Mouse (Mus musculus): ENCODE measurements around the gene Nup107. TPM values are rescaled to one million over a fixed set of nuclear protein-coding genes. Genes with fewer than 3 reads are reported as not detected.

Nup107 gene
- total RNA-seq, 4 experiments from 2014 or later, result 13.3 to 21.0 (median 15.6) TPM

DNA sequence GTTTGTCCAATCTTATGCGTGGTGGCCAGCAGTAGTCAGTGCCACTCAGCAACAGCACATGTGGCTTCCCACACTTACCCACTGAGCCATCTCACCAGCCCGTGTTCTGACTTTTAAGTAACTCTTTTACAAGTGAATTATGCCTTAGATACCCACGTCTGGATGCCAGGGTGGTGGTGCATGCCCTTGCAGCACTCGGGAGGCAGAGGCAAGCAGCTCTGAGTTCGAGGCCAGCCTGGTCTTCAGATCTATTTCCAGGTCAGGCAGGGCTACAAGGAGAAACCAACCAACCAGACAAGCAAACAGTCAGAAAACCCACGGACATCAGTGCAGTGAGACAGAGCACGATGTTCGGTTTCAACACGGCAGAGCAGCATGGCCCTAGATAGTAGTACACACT is 9.4 kb upstream of the Nup107 start:
- no peak for DNase-seq

DNA sequence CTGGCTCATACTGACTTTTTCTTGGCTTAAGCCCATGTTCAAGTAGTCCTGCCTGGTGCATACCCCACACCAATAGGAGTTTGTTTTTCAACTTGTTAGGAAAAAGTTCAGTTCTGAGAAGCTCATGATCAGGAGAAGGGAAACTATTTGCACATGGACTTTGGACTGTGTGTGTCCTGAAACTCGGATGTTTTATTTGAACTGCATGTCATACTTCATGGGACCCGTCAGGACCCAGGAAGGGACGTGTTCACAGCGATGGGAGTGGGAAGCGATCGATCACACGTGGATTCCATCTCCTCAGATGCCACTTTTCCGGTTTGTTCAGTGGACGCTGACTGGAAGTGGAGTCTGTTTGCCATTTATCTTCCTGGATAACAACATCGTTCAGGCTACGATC is 7.3 kb upstream of the Nup107 start:
- no peak for DNase-seq

DNA sequence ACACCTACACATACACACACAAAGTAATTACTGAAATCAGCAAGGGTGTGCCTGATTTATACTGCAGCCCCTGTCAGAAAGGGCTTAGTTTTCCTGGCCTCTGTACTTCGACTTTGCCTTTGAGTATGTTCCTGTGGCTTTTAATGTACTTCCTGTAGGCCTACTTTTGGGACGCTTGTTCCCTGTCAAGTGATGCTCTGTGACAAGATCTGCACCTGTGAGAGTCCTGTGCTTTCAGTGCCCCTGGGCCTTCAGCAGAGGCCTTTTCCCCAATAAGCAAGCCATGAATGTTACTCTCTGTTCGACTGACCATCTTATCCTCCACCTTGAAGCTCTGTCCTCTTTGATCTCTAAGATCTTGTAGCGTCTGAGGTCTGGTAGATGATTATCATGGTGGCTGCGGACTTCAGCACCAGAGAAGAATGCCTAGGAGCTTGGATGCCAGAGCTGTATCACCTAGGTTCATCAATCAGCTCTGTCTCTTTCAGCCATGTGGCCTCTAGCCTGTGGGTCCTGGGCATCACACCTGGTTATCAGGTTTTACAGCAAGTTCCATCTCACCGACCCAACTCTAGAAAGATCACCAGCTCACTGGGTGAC is 6.0 kb upstream of the Nup107 start:
- DNase-seq, result no peak

DNA sequence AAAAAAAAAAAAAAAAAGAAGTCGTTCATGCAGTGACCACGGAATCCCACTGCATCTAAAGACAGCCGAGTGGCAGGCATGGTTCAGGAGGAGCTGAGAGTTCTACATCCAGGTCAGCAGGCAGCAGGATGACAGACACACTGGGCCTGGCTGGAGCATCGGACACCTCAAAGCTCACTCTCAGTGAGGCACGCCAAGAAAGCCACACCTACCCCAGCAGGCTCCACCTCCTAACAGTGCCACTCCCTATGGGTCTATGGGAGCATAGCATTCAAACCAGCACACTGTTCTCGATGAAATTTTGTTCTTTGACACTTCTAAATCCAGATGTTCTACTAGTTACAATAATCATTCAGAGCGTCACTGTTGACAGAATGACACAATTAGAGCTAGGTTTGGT is 5.2 kb upstream of the Nup107 start:
- no peak for DNase-seq

DNA sequence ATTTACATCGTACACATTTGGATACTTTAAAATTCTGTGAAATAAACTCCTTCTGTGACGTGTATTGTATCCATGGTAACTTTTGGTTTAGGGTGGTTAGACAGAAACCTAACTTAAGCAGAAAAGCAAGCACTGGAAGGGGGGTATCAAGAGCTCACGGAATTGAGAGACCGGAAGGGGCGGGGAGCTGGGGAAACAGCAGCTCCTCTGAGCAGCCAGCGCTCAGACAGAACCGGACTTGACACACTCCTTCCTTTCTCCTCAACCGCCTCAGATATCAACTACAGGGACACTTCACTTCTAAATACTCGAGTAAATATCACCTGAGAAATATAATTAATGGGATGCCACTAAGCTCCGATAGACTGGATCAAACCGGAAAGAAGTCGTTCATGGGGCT is 4.6 kb upstream of the Nup107 start:
- no peak for DNase-seq

DNA sequence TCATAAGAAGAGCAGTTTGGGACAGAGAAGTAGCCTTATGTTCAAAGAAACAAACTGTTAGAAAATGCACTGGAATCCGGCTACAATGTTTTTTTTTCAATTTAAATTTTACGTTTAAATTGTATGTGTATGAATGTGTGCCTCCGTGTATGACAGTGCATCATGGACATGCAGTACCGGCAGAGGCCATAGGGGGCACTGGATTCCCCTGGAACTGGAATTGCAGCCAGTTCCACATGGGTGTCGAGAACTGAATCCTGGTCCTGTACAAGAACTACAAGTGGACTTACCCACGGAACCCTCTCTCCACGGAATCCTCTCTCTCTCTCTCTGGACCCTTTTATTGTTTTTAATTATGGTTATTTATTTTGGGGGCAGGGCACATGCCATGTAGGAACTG is 3.7 kb upstream of the Nup107 start:
- DNase-seq, result no peak

DNA sequence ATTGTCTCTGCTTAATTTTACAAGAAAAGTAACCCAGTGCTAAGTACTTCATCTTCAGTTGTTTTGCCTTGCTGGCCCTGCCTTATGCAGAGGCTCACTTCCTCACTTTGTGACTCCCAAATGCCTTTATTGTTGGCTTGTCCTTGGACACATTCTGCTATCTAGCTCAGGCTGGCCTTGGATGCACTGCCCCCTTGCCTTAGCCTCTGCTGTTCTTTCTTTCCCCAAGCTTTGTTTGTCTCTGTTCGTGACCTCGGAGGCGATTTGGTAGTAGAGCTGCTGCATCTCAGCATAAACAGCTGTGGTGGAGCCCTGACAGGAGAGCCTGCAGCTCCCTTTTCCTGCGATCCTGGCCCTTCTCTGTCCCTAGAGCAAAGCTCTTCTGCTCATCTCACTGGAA is 2.7 kb upstream of the Nup107 start:
- DNase-seq, result peak; percentile 25

DNA sequence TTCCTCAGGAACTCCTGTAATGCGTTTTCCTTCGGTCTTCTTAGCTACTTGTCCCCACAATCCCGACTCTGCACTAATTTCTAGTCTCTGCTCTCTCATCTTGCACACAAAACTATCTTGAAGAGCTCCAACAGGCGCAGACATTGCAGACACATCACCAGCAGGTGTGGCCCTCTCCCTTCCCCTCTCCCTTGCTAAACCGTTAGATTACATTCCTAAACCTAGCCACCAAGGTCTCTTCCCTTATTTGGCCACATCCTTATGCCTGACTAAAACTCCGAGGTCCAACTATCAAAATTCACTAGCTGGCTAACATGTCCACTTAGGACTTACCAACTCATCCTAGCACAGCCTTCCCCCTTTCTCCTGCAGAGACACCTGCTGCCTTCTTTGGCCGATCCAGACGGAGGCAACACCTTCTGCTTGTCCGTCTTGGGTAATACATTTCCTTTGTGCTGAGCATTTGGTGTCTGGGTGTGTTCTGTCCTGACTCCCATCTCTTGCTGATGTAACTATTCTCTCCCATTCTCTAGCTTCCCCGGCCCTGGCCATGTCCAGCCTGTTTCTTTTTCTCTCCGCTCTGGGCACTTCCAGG is 1.0 kb upstream of the Nup107 start:
- no peak for DNase-seq

DNA sequence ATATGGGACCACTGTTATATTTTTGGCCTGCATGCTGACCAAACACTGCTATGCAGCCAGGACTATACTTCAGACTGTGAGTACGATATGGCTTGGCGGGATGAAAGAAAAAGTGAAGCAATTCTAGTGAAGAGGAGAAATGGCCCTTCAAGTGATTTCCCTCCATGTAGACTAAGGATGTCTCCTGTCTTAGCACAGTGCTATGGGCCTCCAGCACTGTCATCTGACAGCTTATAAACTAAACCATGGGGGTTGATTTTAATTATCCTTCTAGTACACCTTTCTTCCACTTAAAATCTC is 1.4 kb downstream of the Nup107 start:
- DNase-seq, result no peak

DNA sequence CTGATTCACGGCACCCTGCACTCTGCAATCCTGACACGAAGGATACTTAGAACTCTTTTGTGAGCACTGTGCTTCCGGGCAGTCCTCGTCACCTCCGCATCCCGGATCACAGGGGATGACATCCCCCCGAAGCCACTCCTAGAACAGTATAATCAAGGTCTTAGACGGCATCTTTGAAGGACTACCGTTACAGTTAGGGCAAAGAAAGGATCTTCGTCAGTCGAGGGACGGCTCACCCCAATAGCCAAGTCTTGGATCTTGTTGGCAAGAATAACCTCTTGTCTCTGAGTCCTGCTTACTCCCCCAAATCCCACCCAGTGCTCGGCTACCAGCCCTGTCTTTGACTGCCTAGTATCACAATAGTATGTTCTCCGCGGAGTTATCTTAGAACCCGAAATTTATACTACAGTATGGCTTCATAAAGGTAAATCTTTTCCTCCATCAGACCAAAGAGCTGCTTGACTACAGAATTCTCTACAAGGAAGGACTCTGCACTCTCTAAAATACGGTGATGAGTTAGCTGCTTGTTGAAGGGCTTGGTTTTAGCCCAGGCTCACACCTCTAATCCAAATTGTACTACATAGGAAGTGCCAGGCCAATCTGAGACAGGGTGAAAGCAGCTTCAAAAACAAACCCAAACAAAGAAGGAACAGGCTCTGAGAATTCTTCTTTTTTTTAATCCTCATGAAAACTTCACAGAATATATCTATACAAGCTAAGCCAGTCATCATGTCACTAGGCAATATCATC is 1.9 kb downstream of the Nup107 start:
- no peak for DNase-seq

DNA sequence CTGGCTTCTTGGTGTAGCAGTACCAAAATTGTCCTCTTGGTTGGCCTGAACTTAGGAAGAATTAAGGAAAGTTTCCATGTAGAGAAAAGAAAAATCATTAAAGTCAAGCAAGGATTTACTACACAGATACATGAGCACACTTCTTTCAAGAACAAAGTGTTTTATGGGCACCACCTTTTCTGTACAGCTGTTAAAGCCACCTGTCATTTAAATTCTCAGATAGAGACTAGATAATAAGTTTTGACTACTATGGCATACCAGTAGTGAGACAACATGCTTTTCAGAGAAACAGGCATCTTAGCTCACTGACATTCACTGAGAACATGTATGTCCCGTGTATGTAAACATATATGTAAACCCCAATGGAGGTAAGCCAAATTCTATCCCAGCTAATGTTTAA is 2.5 kb downstream of the Nup107 start:
- no peak for DNase-seq

DNA sequence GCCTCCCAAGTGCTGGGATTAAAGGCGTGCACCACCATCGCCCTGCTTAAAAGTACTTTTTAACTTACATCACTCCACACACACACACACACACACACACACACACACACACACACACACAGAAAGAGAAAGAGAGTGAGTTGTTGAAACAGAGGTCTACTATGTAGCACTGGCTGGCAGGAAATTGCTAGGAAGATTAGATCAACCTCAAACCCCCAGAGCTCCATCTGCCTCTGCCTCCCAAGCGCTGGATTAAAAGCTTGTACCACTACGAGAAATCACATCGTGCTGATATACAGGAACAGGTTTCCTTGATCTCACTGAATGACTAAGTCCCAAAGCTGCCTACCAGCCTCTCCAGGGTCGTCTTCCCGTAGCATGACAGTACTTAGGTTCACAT is 7.9 kb downstream of the Nup107 start:
- DNase-seq, result no peak

DNA sequence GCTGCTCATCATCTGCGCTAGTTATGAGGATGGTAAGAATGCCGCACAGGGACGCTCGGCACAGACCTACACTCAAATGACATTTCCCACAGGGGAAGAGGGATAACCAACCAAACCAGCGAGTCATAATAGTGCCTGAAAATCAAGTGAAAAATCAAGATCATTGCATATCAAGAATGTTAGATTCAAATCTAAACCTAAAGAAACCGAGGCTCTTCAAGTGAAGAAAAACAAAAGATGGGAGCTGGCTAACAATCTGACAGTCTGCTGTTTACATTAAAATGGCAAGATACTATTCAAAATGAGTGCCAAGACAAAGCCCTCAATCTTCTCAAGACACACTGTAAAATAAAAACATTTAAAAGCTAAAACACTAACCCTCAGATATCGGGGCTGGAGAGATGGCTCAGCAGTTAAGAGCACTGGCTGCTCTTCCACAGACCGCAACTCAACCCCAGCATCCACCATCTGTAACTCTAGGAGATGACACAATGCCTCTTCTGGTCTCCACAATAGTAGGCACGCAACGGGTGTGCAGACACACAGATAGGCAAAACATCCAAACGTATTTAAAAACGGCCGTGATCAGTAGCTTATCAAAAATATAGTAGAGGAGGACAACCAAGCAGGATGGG is 8.6 kb downstream of the Nup107 start:
- no peak for DNase-seq

DNA sequence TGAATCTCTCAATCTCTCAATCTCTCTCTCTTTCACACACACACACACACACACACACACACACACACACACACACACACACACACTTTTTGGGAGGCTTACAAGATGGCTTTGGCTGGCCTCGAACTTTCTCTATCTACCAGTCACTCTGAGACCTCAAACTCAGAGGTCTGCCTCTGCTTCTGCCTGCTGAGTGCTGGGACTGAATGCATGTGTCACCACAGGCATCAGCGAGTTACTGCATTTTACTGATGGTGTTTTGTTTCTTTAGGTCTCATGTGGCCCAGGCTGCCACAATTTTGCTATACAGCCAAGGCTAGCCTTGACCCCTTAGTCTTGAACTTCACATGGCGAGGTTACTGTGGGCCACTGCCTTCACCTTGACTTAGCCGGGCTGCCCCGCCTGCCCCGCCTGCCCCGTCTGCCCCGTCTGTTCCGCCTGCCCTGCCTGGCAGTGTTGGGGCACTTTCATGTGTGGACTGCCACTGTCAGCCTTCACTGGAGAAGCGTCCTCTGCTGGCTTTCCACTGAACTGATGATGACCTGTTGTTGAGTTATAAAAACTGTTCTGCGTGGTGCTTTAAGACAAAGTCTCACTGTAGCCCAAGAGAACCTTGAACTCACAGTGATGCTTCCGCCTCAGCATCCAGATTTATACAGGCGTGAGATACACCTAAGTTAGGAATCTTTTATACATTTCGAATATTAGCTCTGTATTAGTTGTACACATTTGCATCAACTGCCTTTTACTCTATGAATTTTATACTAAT is 9.8 kb downstream of the Nup107 start:
- DNase-seq, result no peak

DNA sequence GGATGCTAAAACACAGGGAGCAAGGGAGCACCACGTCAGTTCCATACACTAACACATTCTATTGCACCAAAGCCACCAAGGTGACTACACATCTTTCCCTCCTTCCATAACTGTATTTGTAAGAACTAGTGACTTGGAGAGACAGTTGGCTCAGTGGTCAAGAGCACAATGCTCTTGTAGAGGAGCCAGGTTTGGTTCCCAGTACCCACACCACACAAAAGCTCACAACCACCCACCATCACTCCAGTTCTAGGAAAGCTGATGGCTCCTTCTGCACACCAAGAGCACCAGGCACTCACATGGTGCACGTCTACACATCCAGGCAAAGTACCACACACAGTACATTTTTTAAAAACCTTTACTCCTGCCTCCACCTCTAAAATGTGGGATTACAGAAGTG is 10.4 kb downstream of the Nup107 start:
- no peak for DNase-seq

DNA sequence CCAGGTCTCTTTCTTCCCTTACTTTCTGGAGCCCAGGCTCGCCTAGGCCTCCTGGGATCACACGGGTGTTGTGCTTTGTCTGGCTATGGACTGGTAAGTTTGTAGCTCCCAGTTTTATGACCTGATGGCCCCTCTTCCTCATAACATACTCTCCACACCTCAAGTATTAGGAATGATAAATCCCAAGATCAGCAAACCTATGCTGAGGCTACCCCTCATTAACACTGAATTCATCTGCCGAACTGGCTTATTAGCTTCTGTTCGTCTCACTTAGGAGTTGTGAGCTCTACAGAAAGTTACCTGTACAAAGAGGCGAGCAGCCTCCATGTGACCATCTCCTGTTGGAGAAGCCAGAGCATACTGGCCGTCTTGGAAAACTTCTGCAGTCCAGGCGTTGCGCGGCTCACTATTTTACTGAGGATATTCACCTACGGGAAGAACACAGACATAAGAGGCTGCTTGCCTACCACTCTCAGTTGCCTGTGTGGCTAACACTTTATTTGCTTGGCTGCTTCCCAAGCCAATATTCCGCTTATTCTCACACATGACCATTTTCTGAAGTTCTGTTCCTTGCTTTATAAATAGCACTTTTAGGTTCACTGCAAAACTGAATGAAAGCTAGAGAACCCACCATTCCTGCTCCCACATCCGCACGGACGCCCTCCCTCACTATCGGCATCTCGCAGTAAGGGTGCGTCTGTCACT is 11.3 kb downstream of the Nup107 start:
- DNase-seq, result no peak

DNA sequence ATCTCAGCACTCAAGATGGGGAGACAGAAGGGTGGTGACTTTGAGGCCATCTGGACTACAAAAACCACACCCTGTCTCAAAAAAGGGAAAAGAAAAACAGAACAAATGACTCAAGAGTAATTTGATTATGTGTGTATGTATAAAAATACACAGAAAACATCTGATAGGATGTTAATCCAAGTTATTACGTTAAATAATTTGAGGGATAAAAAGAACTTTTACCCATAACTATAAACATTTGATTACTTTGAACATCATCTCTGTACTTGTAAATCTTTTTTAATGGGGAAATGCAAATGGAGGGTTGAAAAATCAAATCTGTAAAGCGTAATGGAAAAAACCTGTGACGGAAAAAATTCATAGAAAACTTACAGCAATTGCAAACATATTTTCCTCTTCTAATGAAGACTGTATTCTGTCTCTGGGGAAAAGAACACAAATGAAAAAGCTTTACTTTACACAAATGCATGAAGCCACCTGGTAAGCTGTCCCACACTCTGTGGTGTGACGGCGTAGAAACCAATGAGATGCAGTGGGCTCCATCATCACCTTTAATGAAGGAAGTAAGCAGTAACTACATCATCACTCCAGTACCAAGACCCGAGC is 12.1 kb downstream of the Nup107 start:
- DNase-seq, result no peak

DNA sequence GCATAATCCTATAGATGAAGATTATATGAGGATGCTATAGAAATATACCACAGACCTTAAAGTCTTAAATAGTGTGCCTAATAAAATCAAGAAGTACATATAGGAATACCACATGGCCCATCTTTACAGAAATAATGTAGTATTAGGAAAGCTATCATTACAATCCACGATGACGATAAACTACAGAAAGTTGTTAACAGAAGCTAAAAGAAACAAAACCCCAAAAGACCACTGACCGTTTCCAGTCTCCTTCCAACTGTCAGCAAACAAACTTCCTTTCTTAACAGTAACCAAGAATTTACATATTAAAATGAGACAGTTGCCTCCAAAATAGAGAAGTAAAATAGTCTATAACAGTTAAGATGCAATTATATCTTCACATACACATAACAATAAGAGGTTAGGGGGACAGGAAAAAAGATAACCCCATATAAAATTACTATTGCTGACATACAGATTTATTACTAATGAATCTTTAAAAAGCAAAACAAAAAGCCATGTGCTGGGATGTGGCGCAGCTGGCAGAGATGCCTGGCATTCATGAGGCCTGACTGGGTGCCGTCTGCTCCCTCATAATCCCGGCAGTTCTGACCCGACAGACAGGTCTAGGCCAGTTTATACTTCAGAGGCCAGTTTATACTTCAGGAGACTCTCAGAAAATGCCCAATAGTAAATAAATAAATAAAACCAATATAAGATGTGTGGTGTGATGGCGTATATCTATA is 12.8 kb downstream of the Nup107 start:
- no peak for DNase-seq

DNA sequence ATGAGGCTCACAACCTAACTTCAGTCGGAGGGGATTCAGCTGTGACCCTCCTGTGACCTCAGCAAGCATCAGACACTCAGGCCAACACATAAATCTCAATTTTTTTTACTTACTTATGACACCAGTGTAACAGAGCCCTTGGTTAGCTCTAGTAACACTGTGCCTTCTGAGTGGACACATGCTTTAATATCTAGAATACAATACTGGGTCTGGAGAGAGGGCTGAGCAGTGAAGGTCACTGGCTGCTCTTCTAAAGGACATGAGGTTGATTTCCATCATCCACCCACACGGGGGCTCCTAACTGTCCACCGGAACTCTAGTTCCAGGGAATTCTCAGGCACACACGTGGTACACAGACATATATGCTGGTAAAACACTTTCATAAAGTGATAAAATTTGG is 13.6 kb downstream of the Nup107 start:
- DNase-seq, result no peak

DNA sequence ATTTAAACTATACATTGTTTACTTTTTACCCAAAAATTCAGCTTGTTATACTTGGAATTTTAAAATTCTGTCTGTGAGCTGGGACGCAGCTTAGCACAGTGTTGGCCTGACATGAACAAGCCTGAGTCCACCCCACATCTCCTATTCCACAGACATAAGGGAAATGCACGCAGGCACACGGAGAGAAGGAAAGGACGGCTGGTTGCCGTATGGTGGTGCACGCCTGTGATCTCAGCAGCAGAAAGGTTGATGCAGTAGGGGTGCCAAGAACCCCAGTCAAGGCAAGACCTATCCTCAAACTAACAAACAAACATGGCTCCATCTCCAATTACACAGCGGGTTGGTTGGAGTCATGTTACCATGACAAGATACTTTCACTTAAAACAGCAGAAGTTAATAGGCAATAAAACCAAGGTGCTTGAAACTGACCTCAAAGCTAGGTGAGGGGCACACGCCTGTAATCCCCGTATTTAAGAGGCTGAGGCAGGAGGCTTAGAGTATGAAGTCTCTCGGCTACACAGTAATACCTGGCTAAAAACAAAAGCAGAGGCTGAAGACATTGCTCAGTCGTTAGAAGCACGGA is 14.1 kb downstream of the Nup107 start:
- no peak for DNase-seq
